Comparison of ENCODE assay signal across 19 mouse cellular contexts in genomic region chr17:10608146-10608545, GRCm38 (mm10).
DNase-seq lines count a peak whose midpoint lies in the region; ATAC-seq lines count a peak whose summit lies in the region.
"Had no signal": no experiment of that assay in that cellular context is flagged by ENCODE, and none has a peak within 500 bp of the region (broad histone marks: within the 10 kb centered on the region; RNA-seq: fewer than 3 reads in every experiment).

No protein-coding gene starts in this region.

- H3K4me1 ChIP-seq in midbrain, embryonic 11.5 days (ENCODE audit: control insufficient read depth, insufficient read depth, low read length) = no peaks in the 10 kb centered on the region
- no peaks in the 10 kb centered on the region for H3K4me1 ChIP-seq in midbrain, embryonic 13.5 days (replicated peaks)

- no peaks in the 10 kb centered on the region for H3K36me3 ChIP-seq in midbrain, embryonic 11.5 days (ENCODE audit: control insufficient read depth, insufficient read depth, low read length)
- no peaks in the 10 kb centered on the region for H3K36me3 ChIP-seq in midbrain, embryonic 13.5 days
- H3K36me3 ChIP-seq: G1E had no signal

- H3K9ac ChIP-seq in midbrain, embryonic 11.5 days (ENCODE audit: low read length) = no peak overlapping the region
- no peak overlapping the region for H3K9ac ChIP-seq in midbrain, embryonic 13.5 days (replicated peaks)

- H3K4me3 ChIP-seq in midbrain, embryonic 11.5 days (ENCODE audit: low read depth, low read length) = no peak overlapping the region
- no peak overlapping the region for H3K4me3 ChIP-seq in midbrain, embryonic 13.5 days (replicated peaks)

- 78% methylated on average over 4 of the region's 4 CpGs for WGBS in midbrain, embryonic 11.5 days
- 83% methylated on average over 4 of the region's 4 CpGs for WGBS in midbrain, embryonic 13.5 days

- no peaks in the 10 kb centered on the region for H3K9me3 ChIP-seq in midbrain, embryonic 11.5 days (ENCODE audit: control insufficient read depth, low read length)
- H3K9me3 ChIP-seq in midbrain, embryonic 13.5 days = no peaks in the 10 kb centered on the region
- H3K9me3 ChIP-seq: G1E had no signal

- H3K4me2 ChIP-seq in midbrain, embryonic 11.5 days = no peak overlapping the region
- no peak overlapping the region for H3K4me2 ChIP-seq in midbrain, embryonic 13.5 days (replicated peaks)

- H3K27ac ChIP-seq in midbrain, embryonic 11.5 days (ENCODE audit: low read depth, low read length) = no peak overlapping the region
- no peak overlapping the region for H3K27ac ChIP-seq in midbrain, embryonic 13.5 days

- no peaks in the 10 kb centered on the region for H3K27me3 ChIP-seq in midbrain, embryonic 11.5 days (ENCODE audit: control insufficient read depth, insufficient read depth, low read length)
- H3K27me3 ChIP-seq in midbrain, embryonic 13.5 days = no peaks in the 10 kb centered on the region
- H3K27me3 ChIP-seq: CH12.LX, Patski had no signal

- DNase-seq in heart, adult 11 months = peak; percentile 68
- no peak for DNase-seq in heart, adult 8-10 months (ENCODE audit: low spot score)
- peak; percentile 57 for DNase-seq in midbrain, embryonic 11.5 days (ENCODE audit: low spot score, missing footprints)
- DNase-seq: adrenal gland, adult 2 months; adrenal gland, adult 8-10 months; adrenal gland, postnatal 10 days; adrenal gland, postnatal 14 days; adrenal gland, postnatal 25 days; adrenal gland, postnatal 36 days; B cell, adult 2 months; cerebellum, adult 11 months; cerebellum, adult 11-12 months; cerebellum, adult 18-20 months had no signal

- no peak for ATAC-seq in midbrain, embryonic 11.5 days (ENCODE audit: low FRiP score)
- ATAC-seq in midbrain, embryonic 13.5 days = no peak
- ATAC-seq: activated CD4-positive, CD25-positive, alpha-beta regulatory T cell, adult 4 months; CD4-positive, CD25-positive, alpha-beta regulatory T cell, adult 4 months; Patski had no signal
